Mouse (Mus musculus) subcutaneous adipose tissue, adult 2 months (tissue): ENCODE results near the gene Ccdc78. TPM values are rescaled to one million over a fixed set of nuclear protein-coding genes. Genes with fewer than 3 reads are reported as not detected.

Experiments
- polyA plus RNA-seq: library from polyadenylated mRNA; depleted of rRNA; stranded (reverse); fragments of >200 nt; gene quantifications from 2 replicates; pipeline ENCODE4 v1.2.3, GENCODE M21; 2012; ENCODE audit warnings: low replicate concordance; rRNA removed

Gene Ccdc78
- polyA plus RNA-seq: 0.13 TPM in 1 of 2 replicates, not detected in the other

GRCm38 (mm10) chr17:25786280-25786679, at the start of gene Ccdc78:
Ccdc78 (plus strand) TSS chr17:25786580.

GRCm38 (mm10) chr17:25754241-25754640, 32.1 kb upstream of the Ccdc78 start, which contains the start of gene Msln:
Msln (minus strand) TSS chr17:25754378.

GRCm38 (mm10) chr17:25773549-25774120, 12.7 kb upstream of the Ccdc78 start, which contains the start of gene Narfl:
Narfl (plus strand) TSS chr17:25773776.

GRCm38 (mm10) chr17:25785281-25785745, 1.1 kb upstream of the Ccdc78 start, which contains the start of gene Haghl:
Haghl (minus strand) TSS chr17:25785673.

GRCm38 (mm10) chr17:25792615-25793014, 6.2 kb downstream of the Ccdc78 start, which contains the start of gene Fam173a:
Fam173a (minus strand) TSS chr17:25792901.

GRCm38 (mm10) chr17:25795609-25796092, 9.3 kb downstream of the Ccdc78 start, which contains the start of gene AC134908.4:
AC134908.4 (minus strand) TSS chr17:25795659.

GRCm38 (mm10) chr17:25796951-25797369, 10.6 kb downstream of the Ccdc78 start, which contains the start of gene Metrn:
Metrn (minus strand) TSS chr17:25797136.

GRCm38 (mm10) chr17:25808789-25809605, 22.6 kb downstream of the Ccdc78 start, which contains the start of gene Fbxl16:
Fbxl16 (plus strand) TSS chr17:25809085.

GRCm38 (mm10) chr17:25823452-25823851, 37.1 kb downstream of the Ccdc78 start, which contains the start of gene Wdr24:
Wdr24 (plus strand) TSS chr17:25823627.

GRCm38 (mm10) chr17:25828712-25829557, 42.6 kb downstream of the Ccdc78 start, which contains the start of gene Jmjd8:
Jmjd8 (plus strand) TSS chr17:25828867.

GRCm38 (mm10) chr17:25833291-25833663, 46.9 kb downstream of the Ccdc78 start, which contains the start of gene Stub1:
Stub1 (minus strand) TSS chr17:25833404.

GRCm38 (mm10) chr17:25837076-25837410, 50.7 kb downstream of the Ccdc78 start, which contains the start of gene Rhbdl1:
Rhbdl1 (minus strand) TSS chr17:25837295.

Other genes with a start within 250 kb of the Ccdc78 start
- gene Sox8, start 215.9 kb upstream of the Ccdc78 start, polyA plus RNA-seq: 0.64 and 1.4 TPM in 2 replicates
- 29.3 and 35.8 TPM in 2 replicates for gene Lmf1, start 207.5 kb upstream of the Ccdc78 start, polyA plus RNA-seq
- gene Gng13, start 69.4 kb upstream of the Ccdc78 start, polyA plus RNA-seq: not detected in 2 replicates
- 3.0 and 8.4 TPM in 2 replicates for gene Chtf18, start 59.2 kb upstream of the Ccdc78 start, polyA plus RNA-seq
- gene Rpusd1, start 58.9 kb upstream of the Ccdc78 start, polyA plus RNA-seq: 33.3 and 43.5 TPM in 2 replicates
- gene Mslnl, start 50.5 kb upstream of the Ccdc78 start, polyA plus RNA-seq: 0.26 and 0.95 TPM in 2 replicates
- 18.0 and 39.1 TPM in 2 replicates for gene Msln, start 32.2 kb upstream of the Ccdc78 start, polyA plus RNA-seq
- 30.7 and 33.1 TPM in 2 replicates for gene Narfl, start 12.8 kb upstream of the Ccdc78 start, polyA plus RNA-seq
- 33.7 and 63.5 TPM in 2 replicates for gene Haghl, start 907 bp upstream of the Ccdc78 start, polyA plus RNA-seq
- gene Fam173a, start 6.3 kb downstream of the Ccdc78 start, polyA plus RNA-seq: 100 and 103 TPM in 2 replicates
- not detected in 2 replicates for gene AC134908.4, start 9.1 kb downstream of the Ccdc78 start, polyA plus RNA-seq
- 31.8 and 52.1 TPM in 2 replicates for gene Metrn, start 10.6 kb downstream of the Ccdc78 start, polyA plus RNA-seq
- 1.3 and 10.1 TPM in 2 replicates for gene Fbxl16, start 22.5 kb downstream of the Ccdc78 start, polyA plus RNA-seq
- 29.1 and 47.7 TPM in 2 replicates for gene Wdr24, start 37.0 kb downstream of the Ccdc78 start, polyA plus RNA-seq
- gene Jmjd8, start 42.3 kb downstream of the Ccdc78 start, polyA plus RNA-seq: 107 and 138 TPM in 2 replicates
- gene Stub1, start 46.8 kb downstream of the Ccdc78 start, polyA plus RNA-seq: 147 and 198 TPM in 2 replicates
- gene Rhbdl1, start 50.7 kb downstream of the Ccdc78 start, polyA plus RNA-seq: 63.1 and 173 TPM in 2 replicates
- 51.2 and 72.8 TPM in 2 replicates for gene Gm20683, start 55.2 kb downstream of the Ccdc78 start, polyA plus RNA-seq
- 48.9 and 77.3 TPM in 2 replicates for gene Rhot2, start 58.3 kb downstream of the Ccdc78 start, polyA plus RNA-seq
- gene Wdr90, start 74.9 kb downstream of the Ccdc78 start, polyA plus RNA-seq: 16.4 and 55.2 TPM in 2 replicates
- 84.2 and 113 TPM in 2 replicates for gene Mcrip2, start 82.2 kb downstream of the Ccdc78 start, polyA plus RNA-seq
- gene Mettl26, start 88.5 kb downstream of the Ccdc78 start, polyA plus RNA-seq: 47.8 and 80.7 TPM in 2 replicates
- gene Wfikkn1, start 94.3 kb downstream of the Ccdc78 start, polyA plus RNA-seq: 0.54 and 1.1 TPM in 2 replicates
- gene Rab40c, start 133.1 kb downstream of the Ccdc78 start, polyA plus RNA-seq: 35.2 and 54.0 TPM in 2 replicates
- 166 and 173 TPM in 2 replicates for gene Pigq, start 158.4 kb downstream of the Ccdc78 start, polyA plus RNA-seq
- gene Nhlrc4, start 158.4 kb downstream of the Ccdc78 start, polyA plus RNA-seq: 1.0 TPM in 1 of 2 replicates, not detected in the other
- 0.12 TPM in 1 of 2 replicates, not detected in the other for gene A930017K11Rik, start 166.0 kb downstream of the Ccdc78 start, polyA plus RNA-seq
- gene Capn15, start 199.2 kb downstream of the Ccdc78 start, polyA plus RNA-seq: 22.9 and 54.5 TPM in 2 replicates